Comparison of ENCODE assay signal across 8 mouse cellular contexts in the genomic region with DNA sequence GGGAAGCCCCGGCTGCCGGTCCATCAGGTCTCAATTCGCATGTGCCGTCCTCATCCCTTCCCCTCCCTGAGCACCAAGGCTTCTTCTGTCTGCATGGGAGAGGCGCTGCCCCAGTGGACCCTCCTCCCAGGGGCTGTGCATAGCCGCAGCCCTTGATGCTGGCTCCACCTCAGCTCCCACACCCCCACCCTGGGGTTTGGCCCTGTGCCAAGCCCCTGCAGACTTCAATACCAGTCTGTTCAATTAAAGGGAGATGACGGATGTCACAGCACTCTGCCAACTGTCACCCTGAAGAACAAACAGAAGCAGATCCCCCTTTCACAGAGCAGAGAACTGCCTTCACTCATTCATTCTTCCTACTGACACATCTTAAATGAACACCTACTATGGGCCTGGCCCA. TPM values are rescaled to one million over a fixed set of nuclear protein-coding genes. Genes with fewer than 3 reads are reported as not detected.
DNase-seq lines count a peak whose midpoint lies in the region; ATAC-seq lines count a peak whose summit lies in the region.
"Had no signal": no experiment of that assay in that cellular context is flagged by ENCODE, and none has a peak within 500 bp of the region (broad histone marks: within the 10 kb centered on the region; RNA-seq: fewer than 3 reads in every experiment).

No protein-coding gene starts in this region.

- no peak overlapping the region for H3K4me3 ChIP-seq in neural tube, embryonic 11.5 days (ENCODE audit: low read depth, low read length)
- H3K4me3 ChIP-seq in forebrain, embryonic 14.5 days (ENCODE audit: low read depth, low read length), result no peak overlapping the region
- H3K4me3 ChIP-seq: embryonic facial prominence, embryonic 13.5 days had no signal

- WGBS in neural tube, embryonic 11.5 days, result 36% methylated on average over 7 of the region's 7 CpGs
- WGBS in forebrain, embryonic 14.5 days, result 7% methylated on average over 7 of the region's 7 CpGs

- no peak overlapping the region for H3K27ac ChIP-seq in neural tube, embryonic 11.5 days (ENCODE audit: low read depth, low read length)
- H3K27ac ChIP-seq in forebrain, embryonic 14.5 days (ENCODE audit: low read depth, low read length), result peak overlapping the region; percentile 65
- H3K27ac ChIP-seq: embryonic facial prominence, embryonic 13.5 days had no signal

- no peaks in the 10 kb centered on the region for H3K27me3 ChIP-seq in neural tube, embryonic 11.5 days (ENCODE audit: control insufficient read depth, insufficient read depth, low read length)
- no peaks in the 10 kb centered on the region for H3K27me3 ChIP-seq in forebrain, embryonic 14.5 days (replicated peaks; ENCODE audit: control insufficient read depth, insufficient read depth, low read length)
- H3K27me3 ChIP-seq: embryonic facial prominence, embryonic 13.5 days had no signal

- no peaks in the 10 kb centered on the region for H3K36me3 ChIP-seq in neural tube, embryonic 11.5 days (ENCODE audit: control insufficient read depth, insufficient read depth, low read length)
- no peaks in the 10 kb centered on the region for H3K36me3 ChIP-seq in forebrain, embryonic 14.5 days (ENCODE audit: control insufficient read depth, insufficient read depth, low read length)
- H3K36me3 ChIP-seq: embryonic facial prominence, embryonic 13.5 days had no signal

- no peak overlapping the region for H3K4me2 ChIP-seq in neural tube, embryonic 11.5 days (ENCODE audit: low read depth)
- no peak overlapping the region for H3K4me2 ChIP-seq in forebrain, embryonic 14.5 days (ENCODE audit: low read length)
- H3K4me2 ChIP-seq: embryonic facial prominence, embryonic 13.5 days had no signal

- H3K4me1 ChIP-seq in neural tube, embryonic 11.5 days (ENCODE audit: control insufficient read depth, insufficient read depth, low read length), result peaks cover 39% of the 10 kb centered on the region
- H3K4me1 ChIP-seq in forebrain, embryonic 14.5 days (ENCODE audit: control insufficient read depth, insufficient read depth, low read length), result peaks cover 39% of the 10 kb centered on the region

- DNase-seq in neural tube, embryonic 11.5 days (ENCODE audit: low spot score), result peak; percentile 81
- no peak for DNase-seq in neural tube, embryonic 10.5 days (ENCODE audit: extremely low spot score, low spot score)
- DNase-seq in forebrain, embryonic 14.5 days (ENCODE audit: low spot score), result peak; percentile 95
- DNase-seq in layer of hippocampus, adult 9-11 months, result peak; percentile 73
- DNase-seq in thymus, postnatal 14 days, result peak; percentile 89
- no peak for DNase-seq in heart, adult 8-10 months (ENCODE audit: low spot score)
- no peak for DNase-seq in kidney, postnatal 25 days

- ATAC-seq in neural tube, embryonic 11.5 days (ENCODE audit: insufficient read depth, low FRiP score, low TSS enrichment), result peak; percentile 58
- ATAC-seq in forebrain, embryonic 14.5 days, result peak; percentile 92

- H3K9me3 ChIP-seq in neural tube, embryonic 11.5 days (ENCODE audit: control insufficient read depth, low read length), result no peaks in the 10 kb centered on the region
- H3K9me3 ChIP-seq in forebrain, embryonic 14.5 days (replicated peaks; ENCODE audit: control insufficient read depth, low read length), result no peaks in the 10 kb centered on the region
- H3K9me3 ChIP-seq: embryonic facial prominence, embryonic 13.5 days had no signal

- no peak overlapping the region for H3K9ac ChIP-seq in neural tube, embryonic 11.5 days (ENCODE audit: low read length)
- H3K9ac ChIP-seq in forebrain, embryonic 14.5 days (ENCODE audit: low read length), result no peak overlapping the region
- H3K9ac ChIP-seq: embryonic facial prominence, embryonic 13.5 days had no signal

RNA-seq across cellular contexts. Expression of a gene that starts 19.1 kb away (rescaled TPM):
- polyA plus RNA-seq in neural tube, embryonic 11.5 days (2014; fragmentation: Nextera tagmentation; extraction: Ambion mirVana), result 20.4 and 21.0 TPM in 2 replicates
- polyA plus RNA-seq in forebrain, embryonic 14.5 days (2014; fragmentation: Nextera tagmentation; extraction: Ambion mirVana), result 9.3 and 9.6 TPM in 2 replicates
- total RNA-seq in heart, adult 8-10 months (2022), result under 1 TPM; 0.44 to 0.86 (median 0.45) TPM

Comparison
In these comparisons a context has a peak if more than half of its experiments do, and no peak if none do; other contexts are left out.
1. DNase-seq: peak in neural tube, embryonic 11.5 days (single experiment), forebrain, embryonic 14.5 days (single experiment), layer of hippocampus, adult 9-11 months (single experiment) and thymus, postnatal 14 days (single experiment); none in neural tube, embryonic 10.5 days (single experiment), heart, adult 8-10 months (single experiment) and kidney, postnatal 25 days (0 of 2).